Mouse (Mus musculus): ENCODE measurements at regions not wholly inside any gene's neighbourhood (a gene's known extent, or its start where the extent isn't known, plus 50 kb on each side); places are given as distances from the start of the nearest gene placed in this dataset.
A peak's percentile ranks its signal among the peaks of the same experiment; 100 is the strongest.

- DNase-seq = no peak
Observed at GRCm38 (mm10) chr8:64542501-64542900, 150.4 kb downstream of the Cpe start.

- DNase-seq = no peak
Observed at GRCm38 (mm10) chr8:64539846-64540472, 152.9 kb downstream of the Cpe start.

- no peak for DNase-seq
Observed at GRCm38 (mm10) chr8:64531780-64532179, 161.1 kb downstream of the Cpe start.

GRCm38 (mm10) chr8:64522441-64523102 lies 170.3 kb downstream of the Cpe start:
- peak; percentile 29 for DNase-seq

- DNase-seq = no peak
Observed at GRCm38 (mm10) chr8:64519650-64520049, 173.2 kb downstream of the Cpe start.

GRCm38 (mm10) chr8:64515923-64516322 lies 176.9 kb downstream of the Cpe start:
- DNase-seq = no peak

- DNase-seq = no peak
Observed at GRCm38 (mm10) chr8:64497281-64498060, 195.4 kb downstream of the Cpe start.

GRCm38 (mm10) chr8:64496333-64497213 lies 196.3 kb downstream of the Cpe start:
- no peak for DNase-seq

GRCm38 (mm10) chr8:64491561-64491960 lies 201.3 kb downstream of the Cpe start:
- DNase-seq = no peak

GRCm38 (mm10) chr8:64488057-64488456 lies 204.8 kb downstream of the Cpe start:
- no peak for DNase-seq

- DNase-seq = no peak
Observed at GRCm38 (mm10) chr8:64473276-64473675, 219.6 kb downstream of the Cpe start.

GRCm38 (mm10) chr8:64472801-64473270 lies 220.0 kb downstream of the Cpe start:
- DNase-seq = no peak

- DNase-seq = no peak
Observed at GRCm38 (mm10) chr8:64461136-64461535, 231.7 kb downstream of the Cpe start.

GRCm38 (mm10) chr8:64456970-64457369 lies 235.9 kb downstream of the Cpe start:
- no peak for DNase-seq

- DNase-seq = no peak
Observed at GRCm38 (mm10) chr8:64454736-64455135, 238.1 kb downstream of the Cpe start.

- no peak for DNase-seq
Observed at GRCm38 (mm10) chr8:64445366-64445765, 239.3 kb upstream of the Tll1 start.

GRCm38 (mm10) chr8:64444429-64444828 lies 238.4 kb upstream of the Tll1 start:
- DNase-seq = no peak

GRCm38 (mm10) chr8:64438489-64438888 lies 232.4 kb upstream of the Tll1 start:
- no peak for DNase-seq

GRCm38 (mm10) chr8:64434648-64435047 lies 228.6 kb upstream of the Tll1 start:
- DNase-seq = no peak

GRCm38 (mm10) chr8:64422850-64423214 lies 216.8 kb upstream of the Tll1 start:
- no peak for DNase-seq

GRCm38 (mm10) chr8:64422200-64422849 lies 216.3 kb upstream of the Tll1 start:
- DNase-seq = no peak

All from adrenal gland, postnatal 10 days (tissue).